Mouse (Mus musculus) hindbrain, embryonic 13.5 days (tissue): ENCODE data around the gene Taf11. TPM values are rescaled to one million over a fixed set of nuclear protein-coding genes. Genes with fewer than 3 reads are reported as not detected.

Source experiments
- ATAC-seq: fragments of 200-750 bp; cut with Nextera tagmentation; 2 replicates; pipeline ENCODE4 v1.8.0; 2017; ENCODE audit warnings: moderate TSS enrichment; ENCODE audit not compliant: low FRiP score
- H3K27ac ChIP-seq: fragments of 300-500 bp; sonication (generic); 2 replicates; pipeline ENCODE4 v1.5.1; 2015; ENCODE audit warnings: inconsistent platforms, mild to moderate bottlenecking, moderate library complexity
- H3K27me3 ChIP-seq: fragments of 300-500 bp; sonication (generic); 2 replicates; pipeline ENCODE4 v1.6.1; 2015; ENCODE audit warnings: mild to moderate bottlenecking, inconsistent platforms
- H3K36me3 ChIP-seq: fragments of 300-500 bp; sonication (generic); 2 replicates; pipeline ENCODE4 v1.6.1; 2015; ENCODE audit warnings: mild to moderate bottlenecking, inconsistent platforms
- H3K4me1 ChIP-seq: fragments of 300-500 bp; sonication (generic); replicated peaks from 2 replicates; pipeline ENCODE4 v1.6.1; 2015; ENCODE audit warnings: inconsistent platforms
- H3K4me2 ChIP-seq: fragments of 300-500 bp; sonication (generic); 2 replicates; pipeline ENCODE4 v1.6.1; 2015; ENCODE audit warnings: inconsistent platforms, mild to moderate bottlenecking, moderate library complexity
- H3K4me3 ChIP-seq: fragments of 300-500 bp; sonication (generic); 2 replicates; pipeline ENCODE4 v1.5.1; 2015; ENCODE audit warnings: mild to moderate bottlenecking, inconsistent platforms
- H3K9ac ChIP-seq: fragments of 300-500 bp; sonication (generic); 2 replicates; pipeline ENCODE4 v1.6.1; 2015; ENCODE audit warnings: mild to moderate bottlenecking, inconsistent platforms
- H3K9me3 ChIP-seq: fragments of 300-500 bp; sonication (generic); 2 replicates; pipeline ENCODE4 v1.6.1; 2016; ENCODE audit warnings: inconsistent platforms
- WGBS: fragments of 180-500 bp; shearing (Covaris S2); methylation state at CpG from one replicate; pipeline ENCODE4 v1.1.7; 2015; 5-methylcytosine and 5-hydroxymethylcytosine counted together
- polyA plus RNA-seq: library from polyadenylated mRNA; unstranded; fragments of >200 nt; fragmentation: Nextera tagmentation; extraction: Ambion mirVana; gene quantifications from 2 replicates; pipeline ENCODE4 v1.2.1, GENCODE M21; 2015

Gene Taf11
- polyA plus RNA-seq, 1 experiment from 2014 or later = 76.1 TPM

DNA sequence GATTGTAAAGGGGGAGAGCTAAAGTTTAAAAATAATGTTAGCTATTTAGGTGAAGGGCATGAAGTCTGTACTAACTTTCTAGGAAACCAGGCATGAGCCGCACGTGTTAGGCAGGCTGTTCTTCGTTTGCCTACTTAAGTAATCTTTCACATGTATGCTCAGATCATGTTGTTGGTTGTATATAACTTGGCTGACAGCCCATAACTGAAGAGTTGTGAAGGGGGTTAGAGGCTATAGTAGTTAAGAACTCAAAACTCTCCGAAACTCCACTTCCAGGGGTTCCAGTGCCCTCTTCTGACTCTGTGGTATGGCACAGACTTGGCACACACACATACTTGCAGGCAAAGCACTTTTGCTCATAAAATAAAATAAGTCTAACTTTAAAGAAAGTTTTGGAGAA, 42.9 kb downstream of the Taf11 start:
- ATAC-seq = no peak
- Histone ChIP-seq H3K4me1 (0 out of 2 replicates have a peak, but pooled peaks cover 5% of the 10 kb centered on the region), H3K27ac (no peak overlapping the region), H3K36me3 (no peaks in the 10 kb centered on the region), H3K9ac (no peak overlapping the region), H3K27me3 (no peaks in the 10 kb centered on the region), H3K4me3 (no peak overlapping the region), H3K9me3 (no peaks in the 10 kb centered on the region), H3K4me2 (no peak overlapping the region)
- WGBS = 89% methylated on average over 4 of the region's 4 CpGs

DNA sequence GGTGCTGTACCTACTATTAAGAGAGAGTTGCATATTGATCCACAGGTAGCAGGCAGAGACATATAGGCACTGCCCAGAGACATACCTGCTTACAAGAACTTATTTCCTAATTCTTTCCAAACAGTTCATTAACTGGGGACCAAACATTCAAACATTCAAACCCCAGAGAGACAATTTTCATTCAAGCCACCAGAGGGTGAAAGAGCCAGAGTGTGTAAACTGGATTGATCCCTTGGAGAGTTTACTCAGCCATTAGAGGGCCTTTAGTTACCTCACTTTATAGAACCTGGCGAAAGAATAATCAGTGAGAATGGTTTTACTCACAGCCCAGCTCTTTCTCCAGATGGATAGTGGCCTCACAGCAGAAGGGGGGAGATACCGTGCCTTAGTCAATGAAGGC, 44.2 kb downstream of the Taf11 start:
- no peak for ATAC-seq
- H3K36me3 ChIP-seq = no peaks in the 10 kb centered on the region
- H3K9ac ChIP-seq = no peak overlapping the region
- H3K4me1 ChIP-seq = peaks cover 7% of the 10 kb centered on the region; the same call in 1 of the 2 replicates
- H3K9me3 ChIP-seq = no peaks in the 10 kb centered on the region
- H3K4me2 ChIP-seq = no peak overlapping the region
- WGBS = 87% methylated on average over 2 of the region's 2 CpGs
- no peaks in the 10 kb centered on the region for H3K27me3 ChIP-seq
- H3K4me3 ChIP-seq = no peak overlapping the region
- no peak overlapping the region for H3K27ac ChIP-seq

DNA sequence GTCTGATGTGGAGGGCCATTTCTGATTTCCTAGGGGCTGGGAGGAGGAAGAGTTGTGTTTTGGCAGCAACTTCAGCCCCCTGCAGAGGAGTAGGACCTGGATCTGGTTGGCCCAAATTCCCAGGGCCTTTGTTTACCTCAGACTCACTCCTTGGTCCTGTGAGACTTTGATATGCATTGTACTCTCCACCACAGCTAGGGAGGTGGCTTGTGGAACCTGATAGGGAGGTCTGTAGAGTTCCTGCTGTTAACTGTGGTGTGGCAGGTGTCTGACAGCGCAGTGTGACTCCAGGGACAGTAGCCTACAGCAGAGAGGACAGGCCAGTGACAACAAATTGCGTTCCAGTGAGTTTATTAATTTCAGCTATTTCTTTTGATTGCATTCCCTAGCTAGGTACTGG, 50.5 kb downstream of the Taf11 start:
- ATAC-seq = no peak
- Histone ChIP-seq H3K9ac (peak overlapping the region; percentile 14; the same call in 1 of the 2 replicates), H3K4me2 (peak overlapping the region; percentile 80), H3K9me3 (no peaks in the 10 kb centered on the region), H3K27ac (no peak overlapping the region), H3K4me1 (peaks cover 33% of the 10 kb centered on the region), H3K27me3 (no peaks in the 10 kb centered on the region), H3K4me3 (no peak overlapping the region), H3K36me3 (peaks cover 6% of the 10 kb centered on the region)
- 35% methylated on average over 2 of the region's 2 CpGs for WGBS

DNA sequence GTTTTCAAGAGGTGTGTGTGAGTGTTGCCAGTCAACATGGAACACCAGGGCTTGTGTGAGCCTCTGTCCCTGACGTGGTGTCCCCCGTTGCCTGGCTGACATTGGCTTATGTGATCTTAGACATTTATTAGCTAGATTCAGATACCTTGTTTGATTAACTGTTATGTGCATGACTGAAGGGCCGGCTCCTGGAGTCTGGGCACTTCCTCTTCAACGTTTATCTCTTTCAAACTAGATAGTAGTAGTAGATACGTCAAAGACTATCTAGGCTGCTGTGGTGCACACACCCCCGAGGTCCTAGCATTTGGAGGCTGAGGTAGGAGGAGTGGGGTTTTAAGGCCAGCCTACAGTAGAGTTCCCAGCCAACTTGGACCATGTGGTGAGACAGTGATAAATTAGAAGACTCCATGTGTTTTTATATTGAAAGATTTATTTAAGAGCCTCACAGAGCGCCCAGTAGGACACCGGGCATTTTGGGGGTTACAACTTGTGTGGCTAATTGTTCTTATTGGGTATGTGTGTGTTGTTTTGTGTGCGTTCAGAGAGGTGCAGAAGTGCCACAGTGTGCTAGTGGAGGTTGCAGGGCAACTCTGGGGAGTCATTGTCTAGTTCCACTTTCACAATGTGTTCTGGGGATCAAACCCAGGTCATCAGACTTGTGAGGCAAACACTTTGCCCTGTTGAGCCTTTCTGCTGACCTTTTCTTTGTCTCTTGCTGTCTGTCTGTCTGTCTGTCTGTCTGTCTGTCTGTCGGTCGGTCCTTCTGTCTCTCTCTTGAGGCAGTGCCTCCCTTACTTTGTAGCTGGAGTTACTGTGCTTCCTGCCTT, 51.8 kb downstream of the Taf11 start:
- peak overlapping the region; percentile 85 for H3K4me3 ChIP-seq
- H3K27me3 ChIP-seq = no peaks in the 10 kb centered on the region
- no peak overlapping the region for H3K27ac ChIP-seq

DNA sequence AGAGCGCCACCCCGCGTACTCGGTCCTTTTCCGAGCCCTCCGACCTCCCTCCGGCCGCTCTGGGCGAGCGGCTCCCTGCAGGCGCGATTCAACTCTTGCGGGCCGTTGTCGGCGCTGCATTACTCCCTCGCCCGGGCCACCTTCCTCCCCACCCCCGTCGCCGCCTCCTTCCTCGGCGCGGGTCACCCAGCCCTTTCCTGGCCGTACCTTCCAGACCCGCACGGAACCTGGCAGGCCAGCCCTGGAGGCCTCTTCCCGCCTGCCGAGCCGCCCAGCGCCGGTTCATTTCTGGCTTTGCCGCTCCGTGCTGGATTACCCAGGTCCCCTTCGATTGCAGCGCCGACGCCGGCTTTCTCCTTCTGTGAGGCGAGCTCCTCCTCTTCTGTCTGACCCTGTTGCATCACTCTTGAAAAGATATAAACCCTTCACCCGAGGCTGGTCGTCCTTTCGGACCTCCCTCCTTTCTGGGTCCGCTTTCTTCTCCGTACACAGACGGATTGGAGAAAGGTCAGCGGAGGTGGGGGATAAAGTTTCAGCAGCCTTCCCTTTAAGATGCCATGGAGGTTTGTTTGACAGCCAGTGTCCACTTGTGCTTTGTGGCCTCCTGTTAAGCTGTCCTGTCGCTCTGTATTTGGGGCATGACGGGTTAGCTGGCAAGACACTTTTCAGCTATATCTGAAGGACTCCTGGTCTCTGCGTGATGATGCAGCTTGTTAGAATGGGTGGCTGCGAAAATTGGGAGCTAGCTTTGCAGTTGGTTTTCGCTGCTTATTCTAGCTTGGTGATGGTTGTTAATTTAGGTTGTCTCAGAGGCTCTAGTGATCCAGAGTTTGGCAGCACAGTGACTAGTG, 52.6 kb downstream of the Taf11 start:
- WGBS = 2% methylated on average over 52 of the region's 52 CpGs
- Histone ChIP-seq H3K9ac (peak overlapping the region; percentile 91), H3K27ac (peak overlapping the region; percentile 89), H3K36me3 (peaks cover 25% of the 10 kb centered on the region), H3K4me3 (peak overlapping the region; percentile 85), H3K9me3 (no peaks in the 10 kb centered on the region), H3K4me1 (peaks cover 33% of the 10 kb centered on the region), H3K4me2 (peak overlapping the region; percentile 80), H3K27me3 (no peaks in the 10 kb centered on the region)
- ATAC-seq = peak; percentile 76

More for the DNA sequence above, 51.8 kb downstream of the Taf11 start:
- WGBS = 43% methylated on average over 11 of the region's 11 CpGs
- ATAC-seq = no peak
- Histone ChIP-seq H3K9me3 (no peaks in the 10 kb centered on the region), H3K36me3 (peaks cover 16% of the 10 kb centered on the region), H3K9ac (peak overlapping the region; percentile 91), H3K4me2 (peak overlapping the region; percentile 80), H3K4me1 (peaks cover 33% of the 10 kb centered on the region)

DNA sequence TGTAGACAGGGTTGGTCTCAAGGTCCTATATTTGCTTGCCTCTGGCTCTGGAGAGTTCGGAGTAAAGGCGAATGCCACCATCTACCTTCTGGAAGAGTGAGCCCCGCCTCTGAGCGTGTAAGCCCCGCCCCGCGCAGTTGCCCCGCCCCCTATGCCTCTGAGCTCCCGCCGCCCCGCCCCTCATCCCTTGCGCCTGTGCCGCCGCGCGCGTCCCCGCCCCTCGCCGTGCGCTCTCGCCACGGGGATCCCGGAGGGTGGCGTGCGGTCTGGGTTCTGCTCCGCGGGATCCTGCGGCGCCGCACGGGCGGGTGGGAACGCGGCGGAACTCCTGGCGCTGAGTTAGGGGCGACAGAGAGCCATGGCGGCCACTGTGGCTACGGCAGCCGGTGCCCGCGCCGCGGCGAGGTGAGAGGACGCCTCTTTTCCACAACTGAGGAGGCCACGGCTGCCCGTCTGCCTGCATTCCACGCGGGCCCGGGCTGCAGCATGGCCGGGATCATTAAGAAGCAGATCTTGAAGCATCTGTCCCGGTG, 53.3 kb downstream of the Taf11 start, which contains the start of gene Uhrf1bp1:
Gene Uhrf1bp1 (plus strand): TSS at position 177 of the 533 bp plus-strand sequence.
- peak within 1 kb of the TSS; percentile 85 for H3K4me3 ChIP-seq
- ATAC-seq = peak; percentile 75
- H3K4me2 ChIP-seq = peak within 1 kb of the TSS; percentile 80
- peak within 1 kb of the TSS; percentile 91 for H3K9ac ChIP-seq
- no peaks in the 10 kb centered on the region for H3K9me3 ChIP-seq
- H3K4me1 ChIP-seq = peaks cover 30% of the 10 kb centered on the region
- H3K27ac ChIP-seq = peak within 1 kb of the TSS; percentile 89
- H3K36me3 ChIP-seq = peaks cover 30% of the 10 kb centered on the region
- WGBS = under 1% methylated on average over 48 of the region's 54 CpGs
- H3K27me3 ChIP-seq = no peaks in the 10 kb centered on the region

Other genes starting within 250 kb of the Taf11 start
- gene Spdef, start 180.9 kb downstream of the Taf11 start, polyA plus RNA-seq = 0.60 TPM in 2 replicates
- gene D17Wsu92e, start 89.2 kb downstream of the Taf11 start, polyA plus RNA-seq = 10.0 and 10.1 TPM in 2 replicates
- gene Snrpc, start 71.7 kb downstream of the Taf11 start, polyA plus RNA-seq = 260 and 270 TPM in 2 replicates
- gene Uhrf1bp1, start 53.4 kb downstream of the Taf11 start, polyA plus RNA-seq = 5.6 and 6.7 TPM in 2 replicates
- gene Anks1, start 538 bp downstream of the Taf11 start, polyA plus RNA-seq = 58.6 and 75.2 TPM in 2 replicates
- gene Tcp11, start 170.8 kb upstream of the Taf11 start, polyA plus RNA-seq = 1.4 and 1.7 TPM in 2 replicates
- 5.1 and 5.7 TPM in 2 replicates for gene Scube3, start 232.3 kb upstream of the Taf11 start, polyA plus RNA-seq